ENCODE assay signal across 14 mouse cellular contexts in genomic region chr10:12175141-12175540, GRCm38 (mm10).
"Had no signal": no experiment of that assay in that cellular context is flagged by ENCODE, and none has a peak within 500 bp of the region (broad histone marks: within the 10 kb centered on the region; RNA-seq: fewer than 3 reads in every experiment).

No protein-coding gene starts in this region.

- H3K9me3 ChIP-seq: intestine, embryonic 15.5 days; limb, embryonic 10.5 days; liver, embryonic 15.5 days; midbrain, embryonic 15.5 days; neural tube, embryonic 12.5 days had no signal

- H3K27ac ChIP-seq: intestine, embryonic 15.5 days; left cerebral cortex, adult 2 months; limb, embryonic 10.5 days; liver, embryonic 15.5 days; midbrain, embryonic 15.5 days; neural tube, embryonic 12.5 days had no signal

- H3K27me3 ChIP-seq: intestine, embryonic 15.5 days; liver, embryonic 15.5 days; midbrain, embryonic 15.5 days; neural tube, embryonic 12.5 days had no signal

- DNase-seq: kidney, adult 9 months; kidney, postnatal 25 days; retina, postnatal 1 day; right cerebral cortex, postnatal 4 days; spleen, adult 18-20 months; thymus, adult 18-20 months; thymus, postnatal 25 days had no signal

- H3K36me3 ChIP-seq: intestine, embryonic 15.5 days; limb, embryonic 10.5 days; liver, embryonic 15.5 days; midbrain, embryonic 15.5 days; neural tube, embryonic 12.5 days had no signal

- ATAC-seq: intestine, embryonic 15.5 days; midbrain, embryonic 15.5 days had no signal

- H3K9ac ChIP-seq: intestine, embryonic 15.5 days; liver, embryonic 15.5 days; midbrain, embryonic 15.5 days; neural tube, embryonic 12.5 days had no signal

- H3K4me1 ChIP-seq: intestine, embryonic 15.5 days; limb, embryonic 10.5 days; liver, embryonic 15.5 days; midbrain, embryonic 15.5 days; neural tube, embryonic 12.5 days had no signal

- H3K4me2 ChIP-seq: intestine, embryonic 15.5 days; liver, embryonic 11.5 days; liver, embryonic 15.5 days; midbrain, embryonic 15.5 days; neural tube, embryonic 12.5 days had no signal

- H3K4me3 ChIP-seq: intestine, embryonic 15.5 days; left cerebral cortex, adult 2 months; limb, embryonic 10.5 days; liver, embryonic 15.5 days; midbrain, embryonic 15.5 days; neural tube, embryonic 12.5 days had no signal
